Mouse (Mus musculus): ENCODE results near the gene Gm13762.
"Not testable (repeated sequence)": the region's sequence is repeated elsewhere in the genome, so short reads cannot be mapped to it uniquely, and the experiment has no call there.

The Gm13762 gene

DNA sequence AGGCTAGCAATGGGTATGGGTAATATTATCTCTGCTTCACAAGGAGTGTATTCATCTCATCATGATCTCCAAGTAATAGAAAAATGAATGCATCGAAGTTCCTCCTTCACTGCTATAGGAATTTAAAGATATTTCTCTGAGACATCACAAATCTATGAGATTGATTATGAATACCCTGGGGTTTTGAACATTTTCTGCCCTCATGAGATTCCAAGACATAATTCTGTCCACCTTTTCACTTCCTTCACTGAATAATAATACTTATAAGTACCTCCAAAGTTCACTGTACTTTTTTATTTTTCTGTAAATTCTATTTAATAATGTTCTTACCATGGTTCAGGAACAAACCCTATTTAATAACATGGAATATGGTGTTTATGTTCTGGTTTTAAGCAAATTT lies at the start of gene Gm13762:
TSS of gene Gm13762 (minus strand) at position 101 of the 400 bp plus-strand sequence.
- no peak for DNase-seq (ENCODE audit: extremely low read depth, low read depth, low spot score)

DNA sequence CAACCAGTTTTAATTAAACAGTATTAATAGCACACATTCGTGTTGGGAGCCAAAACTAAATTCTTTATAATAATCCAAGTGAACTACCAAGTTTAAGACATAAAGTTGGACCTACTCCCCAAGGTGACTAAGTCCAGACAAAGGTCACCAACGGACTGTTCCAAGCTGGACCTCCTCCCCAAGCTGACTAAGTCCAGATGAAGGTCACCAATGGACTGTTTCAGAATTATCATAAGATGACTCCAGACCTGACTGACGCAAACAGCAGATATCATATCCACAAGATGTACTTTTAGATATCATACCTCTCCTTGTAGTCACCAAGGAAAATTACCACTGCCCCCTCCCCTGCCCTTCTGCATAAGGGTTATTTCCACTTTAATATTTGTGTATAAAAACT lies 41.4 kb upstream of the Gm13762 start:
- not testable (repeated sequence) for DNase-seq (ENCODE audit: extremely low read depth, low read depth, low spot score)

DNA sequence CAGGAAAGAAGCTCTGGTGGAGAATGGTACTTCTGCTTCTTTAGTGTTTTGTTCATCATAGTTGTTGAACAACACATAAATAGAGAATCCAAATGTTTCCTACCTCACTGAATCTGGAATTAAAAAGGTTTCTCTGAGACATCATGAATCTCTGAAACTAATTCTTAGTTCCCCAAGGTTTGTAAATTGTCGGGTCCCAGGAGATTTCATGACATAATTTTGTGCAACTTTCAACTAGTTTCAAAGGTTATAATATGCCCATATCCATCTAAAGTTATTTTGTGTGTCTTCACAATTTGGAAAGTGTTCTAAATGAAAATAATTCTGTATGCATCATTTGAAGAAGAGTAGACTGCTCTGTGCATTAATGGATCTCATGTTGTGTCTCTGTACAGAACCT lies 38.2 kb upstream of the Gm13762 start, which contains the start of gene Olfr1216:
TSS of gene Olfr1216 (minus strand) at position 101 of the 400 bp plus-strand sequence.
- no peak for DNase-seq (ENCODE audit: extremely low read depth, low read depth, low spot score)

DNA sequence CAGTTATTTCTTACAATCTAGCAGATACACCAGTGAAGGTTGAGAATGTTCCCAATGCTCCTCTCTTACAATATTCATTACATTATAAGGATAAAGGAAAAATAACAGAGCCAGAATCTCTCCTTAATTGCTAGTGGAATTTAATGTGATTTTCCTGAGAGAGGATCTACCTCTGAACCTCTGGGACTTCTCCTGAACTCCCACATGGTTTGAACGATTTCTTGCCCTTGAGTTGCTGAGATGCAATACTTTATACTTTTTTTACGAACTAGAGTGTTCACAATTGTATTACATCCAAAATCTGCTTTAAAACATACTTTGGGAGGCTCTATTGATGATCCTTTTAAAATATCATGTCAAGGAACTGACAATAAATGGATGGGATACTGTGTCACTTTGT lies 26.8 kb upstream of the Gm13762 start, which contains the start of gene Olfr1215:
TSS of gene Olfr1215 (minus strand) at position 101 of the 400 bp plus-strand sequence.
- DNase-seq (ENCODE audit: extremely low read depth, low read depth, low spot score), result no peak

DNA sequence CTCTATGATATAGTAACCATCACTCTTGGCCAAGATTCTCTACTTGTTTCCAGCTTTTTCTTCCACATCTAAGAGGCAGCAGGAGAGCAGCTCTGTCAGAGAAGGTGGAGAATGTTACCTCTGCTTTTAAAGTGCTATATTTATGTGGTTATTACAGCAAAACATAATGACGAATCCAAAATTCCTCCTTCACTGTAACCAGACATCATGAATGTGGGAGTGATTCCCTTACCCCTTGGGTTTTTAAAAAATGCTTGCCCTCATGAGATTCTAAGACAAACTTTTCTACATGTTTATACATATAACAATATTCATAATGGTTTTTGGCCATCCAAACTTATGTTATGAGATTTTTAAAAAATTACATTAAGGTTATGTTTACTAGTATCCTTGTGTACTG lies 12.5 kb upstream of the Gm13762 start, which contains the start of gene Olfr1214:
TSS of gene Olfr1214 (minus strand) at position 101 of the 400 bp plus-strand sequence.
- DNase-seq (ENCODE audit: extremely low read depth, low read depth, low spot score), result no peak

DNA sequence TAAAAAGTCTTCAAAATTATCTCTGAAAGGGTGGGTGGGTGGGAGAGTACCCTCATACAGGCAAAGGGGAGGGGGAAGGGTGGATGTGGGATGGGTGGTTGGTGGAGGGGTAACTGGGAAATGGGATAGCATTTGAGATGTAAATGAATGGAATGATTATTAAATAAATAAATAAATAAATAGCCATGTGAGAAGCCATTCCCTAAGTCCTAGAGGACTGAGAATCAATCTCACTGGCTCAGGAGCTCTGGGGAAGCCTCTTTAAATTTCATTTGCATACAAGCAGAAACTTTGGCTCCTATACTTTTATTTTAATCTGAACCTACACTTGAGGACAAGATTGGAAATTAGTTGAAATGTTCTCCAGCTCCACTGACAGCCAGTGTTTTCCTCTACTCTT lies 26.4 kb downstream of the Gm13762 start, which contains the start of gene Olfr1212:
TSS of gene Olfr1212 (plus strand) at position 301 of the 400 bp plus-strand sequence.
- no peak for DNase-seq (ENCODE audit: extremely low read depth, low read depth, low spot score)

DNA sequence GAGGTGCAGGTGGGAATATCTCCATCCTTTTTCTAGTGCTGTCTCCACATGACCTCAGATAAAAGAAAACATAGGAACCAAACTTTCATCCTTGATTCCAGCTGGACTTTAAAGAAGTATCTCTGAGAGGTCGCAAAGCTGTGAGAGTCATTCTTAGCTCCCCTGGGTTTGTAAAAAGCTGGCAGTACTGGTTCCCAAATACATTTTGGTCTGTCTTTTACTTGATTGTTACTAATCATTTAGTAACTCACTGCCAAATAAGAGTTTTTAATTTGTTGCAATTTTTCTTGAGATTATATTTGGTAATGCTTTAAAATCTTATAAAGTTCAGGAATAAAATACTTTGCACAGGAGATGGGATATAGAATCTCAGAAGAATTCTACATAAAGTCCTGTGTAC lies 42.1 kb downstream of the Gm13762 start, which contains the start of gene Olfr1211:
TSS of gene Olfr1211 (minus strand) at position 101 of the 400 bp plus-strand sequence.
- no peak for DNase-seq (ENCODE audit: extremely low read depth, low read depth, low spot score)
